Mouse (Mus musculus) thymus, postnatal 14 days (tissue): ENCODE measurements around the gene Gucy1a1.

Experiments used
- DNase-seq: peaks from one replicate; pipeline ENCODE4 v3.0.0; 2021

Gene Gucy1a1

DNA sequence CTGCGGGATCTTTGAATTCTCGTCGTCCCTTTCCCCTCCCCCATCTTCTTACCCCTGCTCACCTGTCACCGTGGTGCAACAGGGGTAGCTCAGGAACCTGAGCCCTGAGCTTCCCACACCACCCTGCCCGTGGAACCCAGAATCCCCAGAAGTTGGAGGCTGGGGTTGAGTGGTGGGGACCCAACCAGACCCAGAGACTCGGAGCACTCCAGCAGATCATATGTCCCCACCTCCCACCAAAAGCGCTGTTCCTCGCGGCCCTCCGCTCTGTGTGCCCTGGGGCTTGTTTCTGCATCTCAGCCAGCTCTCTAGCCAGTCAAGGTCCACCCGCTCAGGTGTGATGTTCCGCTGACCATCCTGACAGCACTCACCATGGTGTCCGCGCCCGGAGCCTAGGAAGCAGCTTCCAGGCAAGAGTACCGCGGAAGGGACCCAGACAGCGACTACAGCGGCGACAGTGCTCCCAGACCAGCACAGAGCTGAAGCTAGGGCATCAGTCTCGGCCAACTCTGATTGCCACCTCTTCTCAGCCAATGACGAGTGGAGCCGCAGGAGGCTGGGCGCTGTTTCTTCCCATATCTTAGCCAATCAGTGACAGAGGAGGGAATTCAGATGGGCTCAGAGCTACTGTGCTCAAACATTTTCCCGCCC lies 71.3 kb downstream of the Gucy1a1 start, which contains the start of gene Gucy1b1:
Gucy1b1 (minus strand) TSS at position 489 of the 651 bp plus-strand sequence.
- peak; percentile 71 for DNase-seq

DNA sequence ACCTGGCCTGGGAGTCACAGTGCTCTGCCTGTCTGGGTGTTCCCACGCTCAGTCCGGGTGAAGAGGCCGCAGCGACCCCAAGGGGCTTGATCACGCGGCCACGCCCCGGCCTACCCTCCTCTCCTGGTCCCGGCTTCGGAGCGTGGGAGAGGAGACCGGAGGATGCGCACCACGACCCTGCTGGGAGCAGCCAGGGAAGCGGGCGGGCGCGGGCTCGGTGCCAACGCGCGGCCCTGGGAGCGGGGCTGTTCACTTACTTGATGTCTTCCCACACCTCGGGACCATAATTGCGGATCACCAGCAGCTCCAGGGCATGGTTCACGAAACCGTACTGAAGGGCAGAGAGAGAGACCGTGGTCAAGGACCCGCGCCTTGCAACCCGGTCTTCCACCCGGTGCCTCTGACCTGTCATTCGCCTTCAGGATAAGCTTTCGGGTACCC lies 71.8 kb downstream of the Gucy1a1 start:
- DNase-seq: peak; percentile 48

DNA sequence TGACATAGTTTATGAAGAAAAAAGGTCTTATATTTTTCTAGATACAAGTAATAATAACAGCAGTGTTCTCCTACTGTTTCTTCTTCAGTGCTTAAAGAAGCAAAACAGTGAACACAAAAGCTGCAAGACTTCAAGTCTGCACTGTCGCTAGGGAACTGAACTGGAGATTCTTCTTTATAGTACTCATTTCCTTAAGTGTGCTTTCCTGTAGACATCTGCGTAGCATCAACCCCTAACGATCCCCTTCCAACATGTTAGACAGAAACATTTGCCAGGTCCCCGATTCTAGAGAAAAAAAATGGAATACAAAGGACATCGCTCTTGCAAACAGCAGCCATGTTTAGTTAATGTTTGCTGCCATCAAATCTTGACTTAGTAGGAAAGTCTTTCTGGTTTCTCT lies 77.8 kb downstream of the Gucy1a1 start:
- no peak for DNase-seq

DNA sequence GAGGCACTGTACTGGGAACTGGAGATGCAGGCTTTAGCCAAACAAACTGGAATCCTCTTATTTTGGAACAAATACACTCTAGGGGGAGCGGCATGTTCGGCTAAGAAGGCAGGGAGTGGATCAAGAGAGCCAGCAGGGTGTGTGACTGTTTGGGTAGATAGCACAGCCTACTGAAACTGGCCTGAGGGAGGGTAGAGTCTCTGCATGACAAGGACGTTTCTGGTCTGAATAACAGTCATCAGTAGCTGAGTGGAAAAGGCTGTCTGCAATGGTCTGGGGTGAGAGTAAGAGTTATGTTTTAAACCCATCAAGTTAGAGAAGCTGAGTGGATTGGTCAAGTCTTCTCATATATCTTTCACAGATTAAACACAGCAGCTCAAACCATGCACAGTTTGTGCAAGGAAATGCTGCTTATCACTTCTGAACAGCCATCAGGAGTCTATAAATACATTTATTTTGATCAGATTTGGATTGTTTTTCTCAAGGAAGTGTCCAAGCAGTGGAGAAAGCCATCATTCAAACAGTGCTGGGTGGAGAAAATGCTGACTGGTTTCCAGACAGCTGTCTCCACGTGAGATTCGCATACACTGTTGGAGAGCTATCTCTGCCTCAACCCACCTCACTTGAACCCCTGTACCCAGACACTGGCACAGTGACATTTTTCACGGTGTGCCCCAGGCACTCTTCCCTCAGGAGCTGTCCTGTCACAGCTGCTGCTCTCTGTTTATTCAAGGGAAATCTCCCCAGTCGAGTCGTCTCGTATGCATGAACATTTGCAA lies 84.0 kb downstream of the Gucy1a1 start:
- DNase-seq: no peak

DNA sequence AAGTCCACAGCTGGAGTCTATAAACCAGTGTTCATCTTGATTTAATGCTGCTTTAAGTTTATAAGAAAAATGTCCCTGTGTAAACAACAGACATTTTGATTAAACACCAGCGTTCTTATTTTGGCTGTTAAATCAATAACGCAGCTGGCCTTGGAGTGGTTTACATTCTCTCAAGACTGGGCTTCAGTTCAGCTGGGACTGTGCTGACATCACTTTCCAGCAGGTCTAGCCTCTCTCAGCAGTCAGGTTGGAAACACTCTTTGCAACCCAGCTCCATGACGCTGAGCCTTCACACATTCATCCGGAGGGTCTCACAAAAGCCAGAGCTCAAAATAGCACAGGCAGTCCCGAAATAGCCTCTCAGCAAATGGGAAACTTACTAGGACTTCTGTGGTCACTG lies 88.4 kb downstream of the Gucy1a1 start:
- no peak for DNase-seq

DNA sequence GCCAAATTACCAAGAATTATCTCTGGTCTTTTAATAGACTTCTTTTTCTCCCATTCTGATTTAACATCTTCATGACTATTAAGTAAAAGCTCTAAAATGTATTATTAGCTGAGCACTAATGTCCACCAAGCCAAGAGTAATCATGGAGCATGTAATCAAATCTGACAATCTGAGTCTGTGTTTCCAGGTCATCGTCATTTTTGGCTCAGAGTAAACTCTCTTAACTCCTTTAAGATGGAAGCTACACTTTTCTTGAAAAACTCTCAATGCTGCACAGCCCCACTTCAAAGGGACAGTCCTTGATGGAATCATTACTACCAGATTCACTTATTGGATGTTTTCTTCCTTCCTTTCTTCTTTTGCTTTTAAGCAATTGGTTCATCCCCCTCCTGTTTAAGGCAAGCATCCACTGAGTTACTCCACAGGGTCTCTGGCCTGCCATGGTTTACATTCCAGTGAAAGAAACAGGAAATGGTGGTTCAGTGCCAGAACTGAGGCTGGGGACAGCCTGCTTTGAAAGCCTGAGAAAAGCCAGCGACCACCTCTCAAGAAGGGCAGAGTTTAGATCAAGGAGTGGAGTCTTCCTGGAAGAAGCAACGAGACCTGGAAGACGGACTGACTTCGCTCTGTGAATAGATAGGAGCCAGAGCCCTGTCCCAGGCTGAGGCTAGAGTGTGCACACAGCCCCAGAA lies 91.2 kb downstream of the Gucy1a1 start:
- no peak for DNase-seq

DNA sequence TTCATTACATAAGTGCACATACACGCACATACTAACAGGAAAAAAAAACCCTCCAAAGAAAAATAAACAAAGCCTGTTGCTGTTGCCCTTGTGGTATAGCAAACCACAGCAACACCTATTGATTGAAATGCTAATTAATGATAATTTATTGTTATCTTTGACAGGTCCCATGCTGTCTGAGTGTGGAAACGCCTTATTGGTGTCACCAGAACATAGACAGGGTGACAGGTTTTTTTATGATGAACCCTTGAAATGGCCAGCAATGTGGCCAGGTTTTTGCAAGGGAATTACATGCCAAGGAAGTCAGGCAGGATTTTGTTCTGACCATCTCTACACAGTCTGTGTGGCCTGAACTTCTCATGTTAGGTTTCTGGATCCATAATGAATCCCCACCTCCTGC lies 93.6 kb downstream of the Gucy1a1 start:
- DNase-seq: no peak

DNA sequence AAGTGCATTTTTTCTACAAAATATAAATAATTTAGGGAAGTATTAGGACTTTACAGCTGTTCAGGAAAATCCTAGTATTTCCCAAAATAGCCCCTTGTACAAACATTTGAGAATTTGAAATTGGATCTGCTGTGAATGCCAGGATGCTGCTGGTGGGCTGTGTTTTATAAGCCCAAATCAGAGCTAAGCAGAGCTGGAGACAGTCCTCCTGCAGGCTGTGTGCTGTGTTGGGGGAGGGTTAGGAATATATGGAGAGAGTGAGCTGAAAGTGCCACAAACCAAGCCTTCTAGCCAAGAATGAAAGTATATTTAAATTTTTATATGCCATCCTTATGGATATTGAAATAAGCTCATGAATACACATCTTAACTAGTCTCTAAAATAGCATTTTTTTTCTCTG lies 94.1 kb downstream of the Gucy1a1 start:
- DNase-seq: no peak

DNA sequence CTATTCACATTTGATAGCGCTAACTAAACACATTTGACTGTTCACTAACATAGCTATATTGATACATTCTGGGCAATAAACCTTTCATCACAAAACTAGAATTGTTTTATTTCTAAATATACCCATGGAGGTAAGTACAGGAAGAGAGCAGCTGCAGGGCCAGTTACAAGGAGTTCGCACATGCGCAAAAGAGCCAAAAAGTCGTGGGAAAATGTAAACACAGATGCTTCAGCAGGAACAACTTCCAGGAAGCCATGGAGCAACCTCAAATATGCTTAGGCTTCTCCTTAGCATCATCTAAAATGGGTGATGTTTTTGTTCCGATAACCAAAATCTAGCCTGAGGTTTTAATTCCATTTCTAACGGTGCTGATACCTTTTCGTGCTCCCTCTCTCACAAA lies 96.9 kb downstream of the Gucy1a1 start:
- DNase-seq: no peak

DNA sequence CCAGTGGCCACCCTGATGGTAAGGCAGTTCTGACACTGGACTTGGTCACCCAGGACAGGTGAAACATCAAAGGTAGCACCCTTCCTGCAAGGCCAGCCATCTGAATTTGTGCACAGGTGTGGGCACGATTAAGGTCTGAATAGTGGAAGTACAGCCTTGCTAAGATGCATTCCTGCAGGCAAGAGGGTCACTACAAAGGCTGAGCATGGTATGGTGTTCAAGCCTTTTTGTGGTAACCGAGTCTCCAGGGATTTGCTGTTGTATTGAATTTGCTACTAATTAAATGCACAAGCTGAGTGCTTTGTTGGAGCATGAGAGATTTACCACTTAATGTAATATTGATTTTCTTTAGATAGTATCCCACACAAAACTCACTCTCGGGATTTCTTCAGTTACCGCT lies 97.5 kb downstream of the Gucy1a1 start:
- no peak for DNase-seq

DNA sequence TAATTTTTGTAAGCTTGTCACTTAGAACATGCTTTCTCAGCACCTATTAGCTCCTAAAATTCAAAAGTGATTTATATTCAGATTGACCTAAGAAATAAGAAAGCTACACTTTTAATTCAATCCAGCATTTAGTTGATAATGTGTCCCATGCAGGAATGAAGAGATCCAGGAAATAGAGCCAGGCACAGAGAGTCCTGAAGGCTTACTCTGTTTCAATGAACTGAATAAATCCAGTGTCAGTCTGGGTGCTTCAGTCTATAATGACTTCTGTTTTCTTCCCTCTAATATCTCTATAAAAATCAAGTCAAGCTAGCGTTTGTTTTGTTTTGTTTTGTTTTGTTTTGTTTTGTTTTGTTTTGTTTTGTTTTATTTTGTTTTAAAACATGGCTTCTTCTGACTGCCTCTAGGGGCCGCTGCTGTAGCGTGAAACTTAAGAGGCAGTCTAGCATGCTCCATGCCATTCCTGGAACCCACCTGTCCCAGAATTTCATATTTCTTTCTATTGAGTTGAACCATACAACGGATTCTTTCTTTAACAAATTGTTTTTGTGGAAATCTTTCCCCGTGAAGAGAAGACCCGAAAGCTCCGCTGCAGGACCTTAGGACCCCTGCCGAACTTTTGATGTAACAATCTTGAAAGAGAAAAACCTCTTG lies 98.4 kb downstream of the Gucy1a1 start:
- DNase-seq: peak; percentile 32

DNA sequence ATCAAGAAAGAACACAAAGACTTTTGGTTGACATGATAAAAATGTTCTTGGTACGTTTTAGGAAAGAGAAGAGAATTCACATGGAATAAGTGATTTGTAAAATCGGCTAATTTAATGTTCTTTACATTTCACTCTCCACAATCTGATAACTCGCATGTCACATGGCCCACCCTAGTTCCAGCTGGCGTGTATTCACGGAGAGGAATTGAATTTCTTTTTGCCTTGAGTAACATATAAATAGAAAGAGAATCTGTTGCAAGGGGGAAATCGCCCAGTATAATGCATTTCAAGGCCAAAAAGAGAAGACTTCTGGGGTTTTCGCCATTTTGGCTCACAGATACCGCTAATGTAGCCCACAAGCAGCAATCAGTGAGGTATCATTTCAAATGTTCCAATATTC lies 99.5 kb downstream of the Gucy1a1 start:
- no peak for DNase-seq

DNA sequence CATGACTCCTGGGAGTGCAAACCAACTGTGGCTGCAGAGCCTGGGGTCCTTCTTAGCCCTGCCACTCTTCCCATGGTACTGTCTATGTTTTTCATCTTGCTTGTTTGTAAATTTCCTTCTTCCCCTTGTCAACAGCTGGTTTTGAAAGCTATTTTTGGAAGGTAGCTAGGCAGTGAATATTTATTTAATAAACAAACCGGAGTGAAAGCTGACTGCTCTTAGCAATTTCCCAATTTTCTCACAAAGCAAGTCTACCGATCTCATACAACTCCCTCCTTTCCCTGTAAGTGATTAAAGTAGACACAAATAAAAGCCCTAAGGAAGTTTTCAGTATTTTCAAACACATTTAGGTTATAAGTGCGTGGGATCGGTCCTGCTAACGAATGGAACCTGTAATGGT lies 100.7 kb downstream of the Gucy1a1 start:
- DNase-seq: no peak

DNA sequence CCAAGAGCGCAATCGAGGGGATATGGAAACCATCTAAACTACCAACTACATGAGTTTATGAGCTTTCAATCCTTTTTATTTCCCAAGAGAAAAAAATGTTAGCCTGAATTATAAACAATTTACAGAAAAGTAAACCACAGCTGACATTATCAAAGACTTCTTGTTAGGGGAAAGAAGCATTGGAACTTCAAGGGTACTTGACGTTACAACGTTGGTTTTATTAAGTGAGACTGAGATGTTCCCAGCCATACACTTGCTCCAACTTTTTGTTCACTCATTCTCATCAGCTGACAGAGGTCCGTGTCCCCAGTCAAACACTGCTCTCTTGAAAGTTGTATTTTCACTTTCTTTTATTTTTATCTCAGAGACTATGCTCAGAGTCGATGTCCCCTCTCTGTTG lies 101.9 kb downstream of the Gucy1a1 start:
- no peak for DNase-seq
